Mouse (Mus musculus) hindbrain, embryonic 11.5 days (tissue): ENCODE results near the gene Btbd16. TPM values are rescaled to one million over a fixed set of nuclear protein-coding genes. Genes with fewer than 3 reads are reported as not detected.

Experiments
- ATAC-seq: fragments of 200-750 bp; cut with Nextera tagmentation; 2 replicates; pipeline ENCODE4 v1.8.0; 2017; ENCODE audit warnings: mild to moderate bottlenecking, moderate TSS enrichment, moderate library complexity; ENCODE audit not compliant: low FRiP score
- DNase-seq: peaks from one replicate; pipeline ENCODE4 v3.0.0-alpha.2; 2015; ENCODE audit warnings: low spot score
- H3K27ac ChIP-seq: fragments of 300-500 bp; sonication (generic); 2 replicates; pipeline ENCODE4 v1.5.1; 2014; ENCODE audit warnings: mild to moderate bottlenecking, low read depth, low read length
- H3K27me3 ChIP-seq: fragments of 300-500 bp; sonication (generic); 2 replicates; pipeline ENCODE4 v1.6.1; 2014; ENCODE audit warnings: mild to moderate bottlenecking, low read length, moderate library complexity, mixed read lengths; ENCODE audit not compliant: control insufficient read depth, insufficient read depth
- H3K36me3 ChIP-seq: fragments of 300-500 bp; sonication (generic); 2 replicates; pipeline ENCODE4 v1.6.1; 2014; ENCODE audit warnings: mild to moderate bottlenecking, low read length, moderate library complexity, mixed read lengths; ENCODE audit not compliant: control insufficient read depth, insufficient read depth
- H3K4me1 ChIP-seq: fragments of 300-500 bp; sonication (generic); replicated peaks from 2 replicates; pipeline ENCODE4 v1.6.1; 2014; ENCODE audit warnings: low read length, mixed read lengths; ENCODE audit not compliant: control insufficient read depth, insufficient read depth
- H3K4me2 ChIP-seq: fragments of 300-500 bp; sonication (generic); replicated peaks from 2 replicates; pipeline ENCODE4 v1.6.1; 2014; ENCODE audit warnings: mild to moderate bottlenecking, low read depth, low read length
- H3K4me3 ChIP-seq: fragments of 300-500 bp; sonication (generic); 2 replicates; pipeline ENCODE4 v1.5.1; 2014; ENCODE audit warnings: low read depth, low read length
- H3K9ac ChIP-seq: fragments of 300-500 bp; sonication (generic); 2 replicates; pipeline ENCODE4 v1.6.1; 2014; ENCODE audit warnings: low read depth, low read length
- H3K9me3 ChIP-seq: fragments of 300-500 bp; sonication (generic); 2 replicates; pipeline ENCODE4 v1.6.1; 2016; ENCODE audit warnings: low read length; ENCODE audit not compliant: control insufficient read depth
- WGBS: fragments of 180-500 bp; shearing (Covaris S2); extraction: QIAGEN DNeasy Blood & Tissue Kit; methylation state at CpG from one replicate; pipeline ENCODE4 v1.1.7; 2014; 5-methylcytosine and 5-hydroxymethylcytosine counted together
- polyA plus RNA-seq: library from polyadenylated mRNA; unstranded; fragments of >200 nt; fragmentation: Nextera tagmentation; extraction: Ambion mirVana; gene quantifications from 2 replicates; pipeline ENCODE4 v1.2.1, GENCODE M21; 2014

Btbd16 gene
- polyA plus RNA-seq, 1 experiment from 2014 or later = not detected

DNA sequence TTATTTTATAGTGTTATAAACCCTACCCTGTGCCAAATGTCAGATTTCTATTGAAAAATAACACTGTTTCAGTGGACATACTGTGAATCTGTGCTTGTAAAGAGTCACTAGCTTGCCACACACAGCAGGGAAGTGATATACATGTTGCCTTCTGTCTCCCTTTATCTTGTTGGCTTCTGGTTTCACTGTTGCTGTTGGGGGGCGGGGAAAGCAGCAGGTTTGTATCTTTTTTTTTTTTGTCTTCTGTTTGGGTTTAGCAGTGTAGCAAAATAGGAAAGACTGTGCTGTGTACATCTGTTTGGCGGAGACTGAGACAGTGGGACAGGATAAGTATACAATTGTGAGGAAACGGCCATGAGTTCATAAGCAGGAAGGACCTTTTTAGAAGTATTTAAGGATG is 93.4 kb downstream of the Btbd16 start:
- H3K27ac ChIP-seq = no peak overlapping the region
- H3K9me3 ChIP-seq = no peaks in the 10 kb centered on the region
- DNase-seq (no peak), ATAC-seq (no peak)
- no peak overlapping the region for H3K9ac ChIP-seq
- WGBS = 58% methylated on average over 3 of the region's 3 CpGs
- no peaks in the 10 kb centered on the region for H3K36me3 ChIP-seq
- H3K4me1 ChIP-seq = 0 out of 2 replicates have a peak, but pooled peaks cover 2% of the 10 kb centered on the region
- no peak overlapping the region; the same call in 1 of the 2 replicates for H3K4me2 ChIP-seq
- no peaks in the 10 kb centered on the region for H3K27me3 ChIP-seq
- H3K4me3 ChIP-seq = no peak overlapping the region

Other genes with a start within 250 kb of the Btbd16 start
- gene Nsmce4a, start 201.0 kb upstream of the Btbd16 start, polyA plus RNA-seq = 197 and 198 TPM in 2 replicates
- 45.1 and 46.8 TPM in 2 replicates for gene Tacc2, start 196.6 kb upstream of the Btbd16 start, polyA plus RNA-seq
- gene Plekha1, start 91.7 kb downstream of the Btbd16 start, polyA plus RNA-seq = 39.8 and 50.1 TPM in 2 replicates
- gene Htra1, start 162.0 kb downstream of the Btbd16 start, polyA plus RNA-seq = 7.3 and 19.0 TPM in 2 replicates